Mouse (Mus musculus) monocyte, adult 2 months (primary cell): ENCODE measurements around the gene Grik2.
"Not testable (repeated sequence)": the region's sequence is repeated elsewhere in the genome, so short reads cannot be mapped to it uniquely, and the experiment has no call there.

Experiments used
- DNase-seq, 2 experiments: peaks; one replicate each; pipeline ENCODE4 v3.0.0; 2022; ENCODE audit warnings: low spot score in 2 of 2, low read depth in 1 of 2

Grik2 gene

DNA sequence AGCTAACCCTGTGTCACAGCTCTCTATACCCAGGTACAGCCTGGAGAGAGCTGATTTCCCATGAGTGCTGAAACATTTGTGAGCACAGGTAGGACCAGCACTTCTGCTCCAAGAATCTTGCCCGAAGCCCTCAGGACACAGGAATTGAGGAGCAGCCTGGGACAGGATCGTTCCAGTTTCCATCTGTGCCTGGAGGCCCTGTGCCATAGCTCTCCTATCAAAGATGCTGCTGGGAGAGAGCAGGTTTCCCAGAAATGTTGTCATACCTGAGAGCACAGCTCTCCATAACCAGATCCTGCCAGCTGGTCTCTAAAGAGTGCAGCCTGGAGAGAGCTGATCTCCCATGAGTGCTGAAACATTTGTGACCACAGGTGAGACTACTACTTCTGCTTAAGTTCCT lies 420.0 kb downstream of the Grik2 start:
- no peak for DNase-seq

DNA sequence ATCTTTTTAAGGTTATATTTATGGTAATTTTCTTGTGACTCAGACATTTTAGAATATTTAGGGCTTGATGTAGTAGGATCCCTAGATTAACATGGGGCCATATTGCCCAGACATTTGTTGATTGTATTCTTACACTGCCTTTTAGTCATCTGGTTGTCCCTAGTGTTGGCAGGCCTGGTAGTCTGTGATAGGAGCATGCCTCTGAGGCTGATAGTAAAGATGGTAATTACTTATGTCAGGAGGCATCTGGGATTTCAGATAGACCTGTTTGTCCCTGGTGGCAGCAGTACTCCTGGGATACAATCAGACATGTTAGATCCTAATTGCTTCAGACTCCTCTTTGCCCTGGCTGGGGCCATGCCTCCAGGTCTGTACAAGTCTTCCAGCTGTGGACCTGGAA lies 423.3 kb downstream of the Grik2 start:
- no peak for DNase-seq

DNA sequence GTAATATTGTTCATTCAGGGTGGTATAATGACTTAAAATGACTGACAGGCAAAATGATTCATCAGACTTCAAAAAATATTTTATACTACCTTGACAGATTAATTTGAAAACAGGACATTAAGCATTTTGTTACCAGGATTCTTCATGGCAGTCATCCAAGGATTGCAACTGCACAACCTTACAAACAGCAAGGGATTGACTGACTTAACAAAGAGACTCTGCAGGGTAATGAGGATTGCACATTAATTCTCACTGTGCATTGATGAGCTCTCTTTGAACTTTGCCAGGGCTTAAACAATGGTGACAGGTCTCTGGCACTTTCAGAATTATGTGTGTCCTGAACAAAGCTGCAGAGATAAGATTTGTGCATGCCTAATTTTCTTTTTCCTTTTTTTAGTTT lies 466.2 kb downstream of the Grik2 start:
- DNase-seq = no peak

DNA sequence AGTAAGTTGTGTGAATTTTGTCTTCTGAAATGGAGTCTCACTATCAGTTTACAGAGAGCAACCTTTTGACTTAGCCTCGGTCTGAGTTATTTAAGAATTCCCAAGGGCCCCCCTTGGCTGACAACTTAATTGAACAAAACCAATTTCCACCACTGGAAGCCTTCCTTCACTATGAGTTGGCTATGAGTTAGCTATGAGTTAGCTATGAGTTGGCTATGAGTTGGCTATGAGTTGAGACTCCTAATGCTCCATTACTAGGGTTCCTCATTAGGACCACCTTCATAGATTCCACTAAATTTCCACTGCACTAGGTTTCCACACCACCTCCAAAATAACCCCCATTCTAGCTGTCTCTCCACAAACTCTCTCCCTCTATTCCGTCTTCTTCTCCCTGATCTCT lies 468.7 kb downstream of the Grik2 start:
- DNase-seq = no peak

DNA sequence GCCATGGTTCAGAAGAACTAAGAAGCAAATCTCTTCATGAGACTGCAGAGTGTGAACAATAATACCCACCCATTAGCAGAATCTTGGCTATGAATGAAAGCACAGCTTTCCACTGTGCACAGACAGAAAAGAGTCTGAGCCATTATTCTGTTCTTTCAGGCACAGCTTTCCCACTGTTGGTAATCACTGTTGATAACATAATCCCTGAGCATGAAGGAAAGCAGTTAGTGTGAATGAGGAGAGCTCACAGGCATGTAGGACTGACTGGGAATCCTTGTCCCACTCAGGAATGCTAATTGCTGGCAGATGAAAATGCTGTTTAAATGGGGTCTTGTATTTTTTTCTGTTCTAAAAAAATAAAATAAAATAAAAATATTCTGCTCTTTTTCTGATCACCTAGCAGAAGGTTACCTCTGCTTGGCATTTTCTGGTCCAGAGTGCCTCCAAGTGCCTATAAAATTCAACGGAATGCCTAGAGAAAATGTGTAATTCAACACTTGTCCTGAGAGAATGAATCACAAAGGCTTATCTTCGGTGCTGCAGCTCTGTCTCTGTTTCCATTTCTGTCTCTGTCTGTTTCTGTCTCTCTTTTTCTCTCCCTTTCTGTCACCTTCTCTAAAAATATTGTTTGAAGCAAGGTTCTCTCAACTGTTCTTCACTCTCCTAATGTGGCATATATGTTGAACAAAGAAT lies 532.2 kb downstream of the Grik2 start:
- DNase-seq = no peak

DNA sequence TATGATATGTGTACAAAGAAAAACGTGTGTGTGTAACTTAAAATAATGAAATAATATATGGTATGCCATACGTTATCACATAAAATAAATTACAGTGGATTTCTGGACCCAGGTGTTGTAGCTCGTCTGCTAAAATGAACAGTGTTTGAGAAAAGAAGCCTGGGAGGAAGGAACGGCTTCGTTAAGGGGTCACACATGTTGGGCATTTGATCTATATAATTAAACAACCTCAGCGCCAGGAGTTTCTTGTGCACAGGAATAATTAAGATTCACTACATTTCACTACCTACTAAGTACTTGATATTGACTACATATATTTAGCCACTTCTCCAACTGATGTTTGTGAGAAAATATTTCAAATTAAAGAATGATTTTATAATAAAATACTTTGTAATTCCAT lies 551.2 kb downstream of the Grik2 start:
- DNase-seq = not testable (repeated sequence)

DNA sequence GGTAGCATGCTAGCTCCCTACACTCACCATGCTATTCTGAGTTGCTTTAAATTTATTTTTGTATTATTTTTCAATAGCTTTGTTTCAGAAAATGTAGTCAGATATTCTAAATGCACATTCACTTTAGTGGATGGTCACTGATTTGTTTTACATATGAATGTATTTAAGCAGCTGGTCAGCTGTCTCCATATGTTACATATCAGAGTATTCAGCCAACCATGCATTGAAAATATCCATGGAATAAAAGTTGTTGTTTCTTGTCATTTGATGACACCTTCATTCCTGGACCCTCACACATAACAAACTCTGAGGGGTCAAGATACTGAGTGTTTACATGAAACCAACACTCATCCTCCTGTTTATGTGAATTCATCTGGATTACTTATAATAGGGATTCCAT lies 551.7 kb downstream of the Grik2 start:
- not testable (repeated sequence) for DNase-seq

DNA sequence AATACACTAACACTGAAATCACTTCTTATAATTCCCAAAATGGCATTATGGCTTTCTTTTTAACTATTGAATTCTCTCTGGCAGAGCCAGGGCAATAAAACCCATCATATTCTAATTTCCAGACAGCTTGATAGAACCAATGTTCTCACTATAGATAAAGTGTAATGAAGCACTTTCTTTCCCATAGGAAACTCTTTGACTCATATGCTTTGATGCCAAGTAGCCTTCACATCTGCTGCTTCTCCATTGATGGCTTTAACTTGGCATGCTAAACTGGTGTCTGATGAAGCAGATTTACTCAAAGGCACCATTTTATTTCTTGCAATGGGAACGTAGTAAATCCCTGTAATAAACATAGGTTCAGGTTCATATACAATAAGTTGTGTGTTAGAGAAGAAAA lies 568.5 kb downstream of the Grik2 start:
- DNase-seq = no peak

DNA sequence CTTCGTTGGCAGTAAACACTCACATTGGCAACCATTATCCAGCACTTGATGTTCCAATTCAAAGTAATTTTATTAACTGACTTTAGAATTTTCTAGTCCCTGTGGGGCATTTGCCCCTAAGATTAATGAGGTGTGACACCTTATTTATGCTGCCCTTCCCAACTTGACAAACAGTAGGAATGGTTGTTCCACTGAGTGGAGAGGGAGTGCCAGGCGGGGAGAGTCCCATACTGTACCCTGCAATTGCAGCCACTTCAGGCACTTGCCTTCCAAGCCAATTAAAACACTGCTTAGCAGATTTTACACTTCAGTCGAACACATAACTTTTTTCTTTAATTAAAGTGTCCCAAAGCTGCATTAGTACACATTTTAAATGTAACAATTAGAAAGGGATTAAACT lies 568.9 kb downstream of the Grik2 start:
- DNase-seq = no peak

DNA sequence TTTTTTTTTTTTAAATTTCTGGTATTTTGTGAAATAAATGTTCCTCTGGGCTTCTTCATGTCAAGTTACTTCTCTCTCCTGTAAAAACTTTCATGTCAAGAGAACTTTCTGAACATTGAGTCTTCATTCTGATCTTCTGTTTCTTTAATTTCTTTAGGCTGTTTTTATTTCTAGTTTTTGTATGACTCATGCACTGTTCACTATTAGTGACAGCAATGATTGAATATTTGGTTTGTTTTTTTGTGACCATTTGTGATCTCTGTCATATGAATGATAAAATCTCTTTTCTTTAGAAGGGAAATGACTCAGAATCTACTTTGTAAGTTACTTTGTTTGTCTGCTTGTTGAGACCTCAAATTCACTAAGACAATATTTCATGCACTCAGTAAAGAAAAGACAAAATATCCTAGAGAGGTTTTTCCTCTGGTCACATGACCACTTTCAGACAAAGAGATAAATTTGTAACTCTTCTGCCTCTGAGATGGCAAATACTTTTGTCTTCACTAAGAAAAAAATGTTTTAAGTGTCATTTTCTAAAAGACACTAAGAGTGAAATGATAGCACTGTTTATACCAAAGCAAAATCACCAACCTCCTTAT lies 596.7 kb downstream of the Grik2 start:
- DNase-seq = no peak

DNA sequence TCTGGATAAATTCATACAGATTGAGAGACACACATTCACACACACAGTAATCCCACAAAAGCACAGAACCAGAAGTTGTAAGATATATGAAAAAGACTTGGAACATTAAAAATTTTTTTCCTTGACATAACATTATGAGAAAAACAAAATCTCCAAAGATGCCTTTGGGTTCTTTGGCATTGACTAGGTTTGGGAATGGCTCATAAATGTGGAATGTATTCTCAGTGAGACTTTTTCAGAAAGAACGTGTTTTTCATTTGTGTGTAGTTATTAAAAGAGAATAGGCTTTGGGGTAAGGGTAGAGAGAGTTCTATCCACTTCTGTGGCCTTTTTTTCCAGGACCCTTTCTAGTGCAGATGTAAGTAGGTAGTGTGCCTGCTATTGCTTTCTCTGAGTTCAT lies 597.3 kb downstream of the Grik2 start:
- DNase-seq = no peak

DNA sequence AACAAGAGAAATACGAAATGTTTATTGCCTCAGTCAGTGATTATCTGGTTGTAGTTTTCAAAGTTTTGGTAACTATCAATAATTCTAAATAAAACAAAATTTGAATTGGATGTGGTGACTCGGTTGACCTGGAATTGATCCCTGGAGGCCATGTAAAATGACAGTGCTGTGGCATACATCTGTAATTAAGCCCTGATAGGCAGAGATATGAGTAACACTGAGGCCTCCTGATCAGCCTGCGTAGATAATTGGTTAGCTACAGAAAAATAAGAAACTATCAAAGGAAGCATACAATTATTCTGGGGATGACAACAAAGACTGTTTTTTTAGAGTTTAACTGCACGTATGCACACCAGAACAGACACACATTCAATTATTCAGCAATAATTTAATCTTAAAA lies 634.4 kb downstream of the Grik2 start:
- DNase-seq = no peak

DNA sequence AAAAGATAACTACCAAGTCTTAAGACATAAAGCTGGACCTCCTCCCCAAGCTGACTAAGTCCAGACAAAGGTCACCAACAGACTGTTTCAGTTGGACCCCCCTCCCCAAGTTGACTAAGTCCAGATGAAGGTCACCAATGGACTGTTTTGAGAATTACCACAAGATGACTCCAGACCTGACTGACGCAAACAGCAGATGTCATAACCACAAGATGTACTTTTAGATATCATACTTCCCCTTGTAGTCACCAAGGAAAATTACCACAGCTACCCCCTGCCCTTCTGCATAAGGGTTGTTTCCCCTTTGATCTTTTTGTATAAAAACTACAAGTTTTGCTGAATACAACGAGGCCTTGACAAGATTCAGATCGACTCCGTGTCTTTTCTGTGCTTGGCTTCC lies 637.1 kb downstream of the Grik2 start:
- not testable (repeated sequence) for DNase-seq

DNA sequence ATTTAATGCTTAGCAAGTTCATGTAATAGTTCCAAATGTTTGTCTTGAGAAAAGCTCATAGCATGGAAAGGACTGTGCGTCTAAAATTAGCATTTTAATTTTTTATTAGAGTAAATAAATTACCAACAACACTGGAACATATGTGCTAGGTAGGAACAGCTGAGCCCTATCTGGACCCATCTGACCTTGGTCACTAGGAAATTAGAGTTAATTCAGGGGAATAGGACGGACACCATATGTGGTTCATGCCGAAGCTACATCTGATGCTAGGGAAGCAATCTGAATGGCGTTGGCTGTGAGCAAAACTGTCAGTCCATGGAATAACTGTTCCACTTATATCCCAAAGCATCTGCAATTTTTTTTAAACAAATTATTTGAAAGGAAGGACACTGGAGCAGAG lies 638.9 kb downstream of the Grik2 start:
- no peak for DNase-seq

DNA sequence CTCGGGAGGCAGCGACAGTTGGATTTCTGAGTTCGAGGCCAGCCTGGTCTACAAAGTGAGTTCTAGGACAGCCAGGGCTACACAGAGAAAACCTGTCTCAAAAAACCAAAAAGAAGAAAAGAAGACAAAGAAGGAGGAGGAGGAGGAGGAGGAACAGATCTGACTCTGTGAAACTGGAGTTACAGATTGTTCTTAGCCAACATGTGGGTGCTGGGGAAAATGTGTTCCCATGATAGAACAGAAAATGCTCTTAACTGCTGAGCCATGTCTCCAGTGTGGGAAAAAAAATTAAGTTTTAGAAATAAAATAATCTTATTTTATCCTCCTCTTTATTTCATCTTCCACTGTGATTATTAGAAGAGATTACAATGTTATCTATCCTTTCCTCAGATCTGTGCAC lies 645.9 kb downstream of the Grik2 start:
- no peak for DNase-seq

DNA sequence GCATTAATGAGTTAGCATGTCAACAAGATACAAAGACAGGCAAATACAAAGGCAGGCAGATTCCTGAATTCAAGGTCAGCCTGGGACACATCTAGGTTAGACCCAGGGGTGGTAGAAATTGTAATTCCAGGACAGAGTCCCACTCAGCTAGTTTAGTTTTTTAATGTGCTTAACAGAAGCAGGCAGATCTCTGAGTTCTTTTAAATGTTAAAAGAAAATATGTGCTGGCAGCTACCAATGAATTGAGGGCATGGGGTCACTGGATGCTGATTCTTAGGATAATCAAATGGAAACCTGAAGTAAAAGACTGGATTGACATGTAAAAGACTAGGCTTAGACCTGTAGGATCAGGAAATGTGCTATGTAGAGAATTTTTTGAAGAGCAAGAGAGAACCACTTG lies 651.8 kb downstream of the Grik2 start:
- DNase-seq = no peak

DNA sequence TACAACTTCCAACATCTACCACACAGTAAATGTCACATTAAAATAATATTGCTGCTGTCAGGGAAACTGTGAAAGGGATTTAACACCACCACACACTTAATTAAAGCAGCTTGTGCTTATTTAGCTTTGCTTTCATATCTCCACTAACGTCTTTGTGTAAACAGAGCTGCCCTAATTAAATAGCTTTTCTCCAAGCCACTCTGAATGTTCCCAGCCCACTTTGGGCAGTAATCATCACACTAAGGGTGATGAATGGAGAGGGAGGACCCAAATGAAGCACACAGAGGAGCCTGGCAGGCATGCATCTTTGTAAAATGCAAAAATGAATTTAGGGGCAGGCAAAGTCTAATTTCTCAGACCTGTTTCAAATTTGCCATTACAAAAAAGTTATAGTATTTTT lies 657.3 kb downstream of the Grik2 start:
- DNase-seq = no peak

DNA sequence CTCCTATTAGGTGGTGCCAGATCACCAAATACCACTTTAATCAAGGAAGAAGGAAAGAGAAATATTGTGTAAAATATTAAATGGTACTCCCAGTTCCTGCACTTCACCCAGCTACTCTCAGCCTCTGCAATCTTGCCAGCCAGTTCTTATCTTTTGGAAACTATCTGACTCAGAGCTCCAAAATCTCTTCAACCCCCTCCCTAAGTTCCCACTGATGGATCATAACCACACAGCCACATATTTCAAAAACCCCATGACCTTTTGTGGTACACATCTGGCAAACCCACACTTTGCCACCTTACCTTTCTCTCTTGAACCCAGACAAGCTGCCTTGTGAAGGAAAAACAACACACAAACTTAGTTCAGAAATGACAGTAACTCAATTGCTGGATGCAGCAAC lies 738.2 kb downstream of the Grik2 start:
- no peak for DNase-seq

DNA sequence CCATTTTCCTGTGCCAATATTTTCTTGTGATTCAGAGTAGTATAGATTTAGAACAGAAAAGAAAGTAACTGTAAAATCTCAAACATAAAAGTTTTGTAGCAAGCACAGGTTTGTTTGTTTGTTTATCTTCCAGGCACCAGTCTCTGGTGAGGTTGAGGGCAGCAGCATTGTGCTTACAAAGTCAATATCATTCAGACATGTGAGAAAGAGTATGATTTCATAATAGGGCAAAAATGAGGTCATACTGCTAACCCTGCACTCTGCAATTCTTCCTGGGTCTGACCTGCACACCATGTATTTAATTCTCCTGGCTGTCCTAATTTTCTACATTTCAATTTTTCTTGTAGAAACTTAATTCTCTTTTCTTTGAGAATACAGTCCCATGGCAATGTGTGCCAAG lies 739.2 kb downstream of the Grik2 start:
- DNase-seq = no peak
